Mouse (Mus musculus) liver, embryonic 14.5 days (tissue): ENCODE measurements at regions not wholly inside any gene's neighbourhood (a gene's known extent, or its start where the extent isn't known, plus 50 kb on each side); places are given as distances from the start of the nearest gene placed in this dataset.

ENCODE experiments used
- CTCF ChIP-seq: IDR thresholded peaks from 2 replicates; pipeline ENCODE4 v1.5.1; 2016; ENCODE audit warnings: antibody characterized with exemption, low read depth, control low read depth
- EP300 ChIP-seq: IDR thresholded peaks from 2 replicates; pipeline ENCODE4 v1.6.1; 2016; ENCODE audit warnings: antibody characterized with exemption, low read depth

- no peak for TF ChIP-seq EP300
- TF ChIP-seq CTCF = no peak
Measured at GRCm38 (mm10) chr13:103390991-103391390, 56.7 kb upstream of the Mast4 start.
